Mouse (Mus musculus) bone marrow macrophage, adult 2 months (primary cell): ENCODE results near the gene Uba7.

Experiments used
- CTCF ChIP-seq: IDR thresholded peaks from 2 replicates; pipeline ENCODE4 v1.5.1; 2012; ENCODE audit warnings: low read depth, mild to moderate bottlenecking, low read length, moderate library complexity
- POLR2A ChIP-seq: IDR thresholded peaks from 2 replicates; pipeline ENCODE4 v1.6.1; 2012; ENCODE audit warnings: mild to moderate bottlenecking, low read depth, low read length, borderline replicate concordance

GRCm38 (mm10) chr9:107926920-107927420, 48.3 kb upstream of the Uba7 start:
- TF ChIP-seq CTCF = no peak
- no peak for TF ChIP-seq POLR2A
